Mouse (Mus musculus) left cerebral cortex, adult 18-20 months (tissue): ENCODE data around the gene Olfr410. TPM values are rescaled to one million over a fixed set of nuclear protein-coding genes. Genes with fewer than 3 reads are reported as not detected.
A peak's percentile ranks its signal among the peaks of the same experiment; 100 is the strongest.

Experiments
- DNase-seq, 2 experiments: peaks; one replicate each; pipeline ENCODE4 v3.0.0; 2021 to 2022; ENCODE audit warnings: low spot score in 2 of 2, mixed read lengths in 1 of 2
- long read RNA-seq, 2 experiments: library from polyadenylated mRNA; stranded (forward); transcript quantifications; one replicate each; pipeline ENCODE4 v2.0.0; 2021
- total RNA-seq, 2 experiments: library from RNA; stranded (reverse); gene quantifications; 2 replicates each; pipeline ENCODE4 v1.2.3; 2021

Gene Olfr410
- total RNA-seq, result not detected
- long read RNA-seq, experiment 1, result 0 reads
- long read RNA-seq, experiment 2, result 0 reads

GRCm38 (mm10) chr11:74337931-74338330 is at the start of gene Olfr410:
TSS of gene Olfr410 (minus strand) at chr11:74338031.
- DNase-seq, result no peak

DNA sequence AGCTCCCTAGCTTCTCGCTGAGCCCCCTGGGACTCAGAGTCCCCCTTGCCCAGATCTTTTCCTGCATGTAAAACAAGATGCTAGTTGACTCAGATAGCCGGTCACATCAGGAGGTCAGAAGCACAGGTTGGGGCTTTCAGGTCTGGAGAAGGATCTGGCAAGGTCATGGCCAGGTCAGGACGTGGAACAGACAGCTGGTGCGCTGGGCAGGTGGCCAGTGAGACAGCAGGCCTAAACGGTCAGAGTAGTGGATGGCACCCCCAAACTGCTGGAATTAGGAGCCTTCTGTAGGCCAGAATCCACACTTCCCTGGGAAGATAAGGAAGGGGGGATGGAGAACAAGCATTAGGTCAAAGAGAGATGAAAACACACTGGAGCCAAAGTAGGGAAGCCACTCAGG is 49.4 kb upstream of the Olfr410 start:
- DNase-seq, result no peak

DNA sequence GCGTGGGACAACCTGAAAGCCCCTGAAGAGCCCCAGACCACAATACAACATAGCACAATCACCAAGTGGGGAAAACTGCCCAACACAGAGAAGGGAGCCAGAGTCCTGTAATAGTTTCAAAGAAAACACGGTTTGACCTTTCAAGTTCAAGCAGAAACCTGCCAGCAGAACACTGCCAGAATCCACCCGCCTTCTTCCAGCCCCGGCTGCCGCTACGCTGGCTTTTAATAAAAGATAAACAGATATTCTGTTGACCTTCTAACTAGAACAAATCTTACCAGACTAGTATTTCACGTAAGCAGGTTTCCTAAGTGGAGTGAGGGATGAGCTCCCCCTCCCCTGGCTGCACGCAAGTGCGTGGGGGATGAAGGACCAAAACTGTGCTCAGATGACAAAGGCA is 47.8 kb upstream of the Olfr410 start:
- DNase-seq, result no peak

GRCm38 (mm10) chr11:74379166-74379873 is 41.5 kb upstream of the Olfr410 start:
- DNase-seq, result no peak

DNA sequence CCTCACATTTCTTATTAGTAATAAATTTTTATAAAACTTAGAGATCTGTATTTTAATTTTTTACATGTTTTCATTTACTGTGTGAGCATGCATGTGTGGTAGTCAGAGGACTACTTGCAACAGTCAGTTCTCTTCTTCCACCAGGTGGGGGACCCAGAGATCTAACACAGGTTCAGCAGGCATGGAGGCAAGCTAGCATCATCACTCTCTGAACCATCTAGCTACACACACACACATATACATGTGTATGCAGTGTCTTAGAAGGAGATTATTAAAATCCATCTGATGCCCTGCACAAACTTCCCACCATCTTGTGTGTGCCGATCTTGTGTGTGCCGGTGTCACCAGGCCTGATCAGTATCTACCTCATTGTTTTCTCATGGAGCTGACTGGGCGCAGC is 39.0 kb upstream of the Olfr410 start:
- peak; percentile 70 to 75 for DNase-seq

DNA sequence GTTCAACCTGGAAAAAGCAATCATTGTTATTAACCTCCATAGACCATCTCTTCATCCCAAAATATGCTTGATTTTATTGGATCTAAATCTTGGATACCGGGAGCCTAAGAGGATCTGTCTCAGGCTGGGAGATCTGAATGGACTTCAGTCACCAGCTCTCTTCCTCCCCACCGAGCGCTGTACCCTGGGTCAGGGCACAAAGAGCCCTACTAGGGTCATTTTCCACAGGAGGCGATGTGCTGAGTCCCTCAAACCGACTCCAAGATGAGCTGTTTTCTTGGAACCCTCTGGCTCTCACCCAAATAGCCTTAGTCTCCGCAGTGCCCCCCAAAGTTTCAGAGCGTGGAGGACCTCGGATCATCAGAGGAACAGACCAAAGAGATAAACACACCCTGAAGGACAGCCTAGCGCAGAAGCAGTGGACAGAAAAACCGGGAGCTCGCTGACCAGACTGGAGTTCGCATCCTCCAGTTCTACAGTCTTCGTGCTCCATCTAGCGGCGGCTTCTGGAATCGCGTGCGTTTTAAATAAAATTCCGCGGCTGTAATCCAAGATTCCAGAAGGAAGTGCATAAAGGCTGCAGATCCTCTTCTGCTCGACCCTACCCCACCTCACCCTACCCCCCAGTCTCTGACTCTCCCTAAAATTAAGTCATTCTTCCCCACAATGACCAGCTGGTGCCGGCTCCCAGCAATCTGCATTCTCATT is 33.7 kb upstream of the Olfr410 start:
- peak; percentile 85 to 88 for DNase-seq

- no peak for DNase-seq
These were observed 23.9 kb upstream of the Olfr410 start, which contains the start of gene Olfr412 for GRCm38 (mm10) chr11:74361769-74362168. TSS of gene Olfr412 (plus strand) at chr11:74362069.

DNA sequence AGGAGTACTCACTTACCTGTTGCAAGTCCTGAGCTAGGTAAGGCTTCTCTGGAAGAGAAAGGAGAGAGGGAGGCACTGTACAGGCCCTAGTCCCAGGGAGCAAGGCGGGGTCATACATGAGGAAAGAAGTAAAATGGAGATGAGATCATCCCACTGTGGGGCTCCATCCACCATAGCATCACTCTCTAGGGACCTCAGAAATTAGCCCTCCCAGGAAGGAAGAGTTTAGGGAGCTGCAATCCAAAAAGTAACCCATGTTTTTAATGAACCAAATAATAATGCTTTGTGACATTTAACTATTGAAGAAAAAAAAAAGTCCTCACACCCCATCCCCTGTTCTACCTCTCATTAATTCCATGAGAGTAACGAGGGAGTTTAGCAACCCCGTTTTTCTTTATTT is 14.7 kb upstream of the Olfr410 start, which contains the start of gene Olfr411:
Gene Olfr411 (minus strand): TSS at position 101 of the 400 bp plus-strand sequence.
- no peak for DNase-seq

GRCm38 (mm10) chr11:74328781-74329180 is 9.1 kb downstream of the Olfr410 start:
- no peak for DNase-seq

DNA sequence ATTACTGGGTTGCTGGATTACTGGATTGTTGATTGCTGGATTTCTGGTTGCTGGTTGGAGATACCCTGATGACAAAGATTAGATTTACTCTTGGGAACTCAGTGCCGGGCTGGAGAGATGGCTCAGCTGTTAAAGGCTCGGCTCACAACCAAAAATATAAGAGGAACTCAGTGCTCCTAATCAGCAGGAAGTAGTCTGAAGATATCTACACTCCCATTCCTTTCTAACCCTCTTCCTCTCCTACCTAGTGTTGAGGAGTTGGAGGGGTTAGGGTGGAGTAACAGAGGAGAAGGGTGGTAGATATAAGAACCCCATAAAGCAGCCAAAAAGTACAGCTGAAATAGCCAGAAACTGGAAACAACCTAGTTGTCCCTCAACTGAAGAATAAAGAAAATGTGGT is 11.8 kb downstream of the Olfr410 start:
- DNase-seq, result no peak

DNA sequence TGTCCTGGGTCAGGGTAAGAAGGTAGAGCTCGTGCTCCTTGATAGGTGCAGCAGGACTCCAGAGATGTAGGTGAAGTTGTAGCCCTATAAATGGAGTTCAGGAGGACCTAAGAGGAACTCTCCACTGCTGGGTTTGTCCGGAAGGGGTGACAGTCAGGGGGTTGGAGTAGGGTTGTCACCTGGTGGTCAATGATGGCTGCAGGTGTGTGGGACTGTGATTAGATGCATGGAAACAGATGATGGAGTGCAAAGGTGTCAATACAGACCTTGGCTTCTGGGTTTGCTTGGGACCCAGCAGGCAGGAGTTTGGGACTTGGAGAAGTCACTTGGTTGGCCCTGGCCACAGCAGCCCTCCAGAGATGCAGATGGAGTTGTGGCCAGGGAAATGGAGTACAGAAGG is 50.6 kb downstream of the Olfr410 start:
- DNase-seq, result no peak

DNA sequence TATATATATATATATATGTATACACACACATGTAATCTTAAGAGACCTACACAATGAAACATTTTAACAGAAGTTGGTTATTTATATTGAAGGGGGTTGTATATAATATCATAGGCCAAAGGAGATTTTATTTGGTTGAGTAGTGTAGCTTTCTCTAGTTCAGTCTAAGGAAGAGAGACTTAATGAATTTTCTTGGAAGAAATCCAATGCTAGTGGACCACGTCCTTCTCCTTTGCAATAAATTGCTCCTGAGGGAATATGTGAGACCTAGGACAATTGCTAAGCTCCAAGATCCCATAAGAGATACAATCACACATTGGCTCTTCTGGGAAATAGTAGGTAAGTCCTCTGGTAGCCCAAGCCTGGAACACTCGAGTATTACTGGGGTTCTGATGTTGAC is 54.4 kb downstream of the Olfr410 start, which contains the start of gene Olfr59:
Gene Olfr59 (plus strand): TSS at position 301 of the 400 bp plus-strand sequence.
- no peak for DNase-seq

Other genes with a start within 250 kb of the Olfr410 start
- not detected for gene Olfr401, start 224.3 kb downstream of the Olfr410 start, total RNA-seq
- not detected for gene Olfr402, start 184.5 kb downstream of the Olfr410 start, total RNA-seq
- gene Olfr403, start 151.8 kb downstream of the Olfr410 start, total RNA-seq, result not detected
- not detected for gene Olfr43, start 126.7 kb downstream of the Olfr410 start, total RNA-seq
- gene Olfr406, start 78.2 kb downstream of the Olfr410 start, total RNA-seq, result not detected
- not detected for gene Olfr59, start 54.3 kb downstream of the Olfr410 start, total RNA-seq
- not detected for gene Olfr411, start 14.6 kb upstream of the Olfr410 start, total RNA-seq
- gene Olfr412, start 24.0 kb upstream of the Olfr410 start, total RNA-seq, result not detected